Mouse (Mus musculus) megakaryocyte, embryonic 14.5 days (primary cell): ENCODE results near the gene Taf7l. TPM values are rescaled to one million over a fixed set of nuclear protein-coding genes. Genes with fewer than 3 reads are reported as not detected.

Experiments
- H3K27me3 ChIP-seq: replicated peaks from 2 replicates; pipeline ENCODE3; 2012; ENCODE audit warnings: inconsistent platforms
- H3K36me3 ChIP-seq: replicated peaks from 2 replicates; pipeline ENCODE3; 2012; ENCODE audit warnings: low read length, inconsistent platforms, mixed read lengths
- H3K4me1 ChIP-seq: 2 replicates; pipeline ENCODE4 v1.6.1; 2012; ENCODE audit warnings: inconsistent platforms
- H3K4me3 ChIP-seq: replicated peaks from 2 replicates; pipeline ENCODE3; 2012; ENCODE audit warnings: moderate library complexity, mild to moderate bottlenecking, inconsistent platforms
- H3K9me3 ChIP-seq: 2 replicates; pipeline ENCODE4 v1.6.1; 2012; ENCODE audit warnings: inconsistent platforms
- FLI1 ChIP-seq: IDR thresholded peaks from 2 replicates; pipeline ENCODE4 v1.6.1; 2012; ENCODE audit warnings: low read length, inconsistent platforms, mixed read lengths
- GATA1 ChIP-seq: IDR thresholded peaks from 3 replicates; pipeline ENCODE4 v1.6.1; 2012; ENCODE audit warnings: mixed read lengths, low read length, inconsistent platforms, borderline replicate concordance
- polyA plus RNA-seq: library from polyadenylated mRNA; stranded (reverse); fragments of >175 nt; gene quantifications from 2 replicates; pipeline ENCODE4 v1.2.3, GENCODE M21; 2012; ENCODE audit warnings: low replicate concordance; ENCODE audit not compliant: insufficient read depth

The Taf7l gene
- polyA plus RNA-seq, 1 experiment: not detected

DNA sequence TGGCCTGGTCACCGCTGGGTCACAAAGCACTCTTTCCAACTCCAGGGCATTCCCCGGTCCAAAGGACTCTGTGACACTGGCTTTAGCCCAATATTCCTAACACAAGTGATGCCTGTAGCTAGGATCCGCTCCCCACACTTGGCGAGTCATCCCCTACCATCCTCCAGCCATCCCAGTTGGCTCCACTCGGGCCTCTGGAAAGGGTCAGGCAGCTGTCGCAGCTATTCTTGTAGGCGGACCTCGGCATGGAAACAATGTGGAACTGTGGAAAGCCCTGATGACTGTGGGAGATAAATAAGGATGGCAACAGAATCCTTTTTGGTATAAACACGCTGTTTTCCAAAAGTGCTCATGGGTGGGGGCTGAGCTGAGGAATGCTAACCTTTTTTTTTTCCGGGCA lies 50.5 kb downstream of the Taf7l start:
- H3K9me3 ChIP-seq: no peaks in the 10 kb centered on the region
- H3K4me1 ChIP-seq: no peaks in the 10 kb centered on the region
- peaks cover 18% of the 10 kb centered on the region for H3K27me3 ChIP-seq
- no peak overlapping the region for H3K4me3 ChIP-seq
- TF ChIP-seq GATA1 (no peak), FLI1 (no peak)
- H3K36me3 ChIP-seq: no peaks in the 10 kb centered on the region

DNA sequence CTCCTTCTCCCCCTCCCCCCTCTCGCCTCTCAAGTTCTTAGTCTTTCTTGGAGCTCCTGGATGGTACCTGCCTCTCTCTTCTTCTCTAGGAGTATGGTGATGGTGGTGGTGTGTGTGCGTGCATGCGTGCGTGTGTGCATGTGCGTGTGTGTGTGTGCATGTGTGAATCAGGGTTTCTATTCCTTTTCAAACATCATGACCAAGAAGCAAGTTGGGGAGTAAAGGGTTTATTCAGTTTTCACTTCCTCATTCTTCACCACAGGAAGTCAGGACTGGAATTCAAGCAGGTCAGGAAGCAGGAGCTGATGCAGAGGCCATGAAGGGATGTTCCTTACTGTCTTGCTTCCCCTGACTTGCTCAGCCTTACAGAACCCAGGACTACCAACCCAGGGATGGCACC lies 52.0 kb downstream of the Taf7l start:
- no peaks in the 10 kb centered on the region for H3K4me1 ChIP-seq
- H3K27me3 ChIP-seq: peaks cover 11% of the 10 kb centered on the region
- TF ChIP-seq FLI1 (no peak), GATA1 (no peak)
- H3K9me3 ChIP-seq: no peaks in the 10 kb centered on the region
- H3K4me3 ChIP-seq: no peak overlapping the region
- no peaks in the 10 kb centered on the region for H3K36me3 ChIP-seq

DNA sequence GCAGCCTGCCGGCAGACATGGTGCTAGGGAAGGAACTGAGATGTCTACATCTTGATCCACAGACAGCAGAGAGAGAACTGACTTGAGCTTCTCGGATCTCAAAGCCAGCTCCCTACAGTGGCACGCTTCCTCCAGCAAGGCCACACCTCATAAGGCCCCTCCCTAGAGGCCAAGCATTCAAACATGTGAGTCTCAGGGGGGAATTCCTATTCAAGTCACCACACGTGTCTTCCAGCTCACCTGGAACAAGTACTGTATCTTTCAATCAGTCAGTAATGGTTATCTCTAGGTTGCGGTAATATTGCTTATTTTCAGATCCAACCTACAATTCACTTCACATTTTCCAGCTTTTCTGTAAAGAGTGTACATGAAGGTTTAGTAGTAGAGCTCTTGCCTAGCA lies 56.2 kb downstream of the Taf7l start:
- Histone ChIP-seq H3K4me1 (no peaks in the 10 kb centered on the region), H3K36me3 (no peaks in the 10 kb centered on the region), H3K9me3 (no peaks in the 10 kb centered on the region), H3K4me3 (no peak overlapping the region), H3K27me3 (no peaks in the 10 kb centered on the region)
- no peak for TF ChIP-seq FLI1
- no peak for TF ChIP-seq GATA1

DNA sequence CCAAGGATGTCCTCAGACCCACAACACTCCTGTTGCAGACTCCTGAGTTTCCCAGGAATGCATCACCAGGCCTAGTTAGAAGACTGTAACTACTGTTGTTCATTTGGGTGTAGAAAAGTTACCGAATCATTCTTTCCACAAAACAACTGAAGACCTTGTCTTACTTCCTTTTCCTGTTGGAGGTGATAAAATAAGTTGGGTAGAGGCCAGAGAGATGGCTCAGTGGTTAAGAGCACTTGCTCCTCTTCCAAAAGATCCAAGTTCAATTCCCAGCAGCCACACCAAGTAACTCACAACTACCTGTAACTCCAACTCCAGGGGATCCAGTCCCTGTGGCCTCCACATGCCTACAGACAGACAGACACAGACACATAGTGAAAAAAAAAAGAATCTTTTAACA lies 64.2 kb downstream of the Taf7l start:
- H3K9me3 ChIP-seq: peaks cover 4% of the 10 kb centered on the region
- H3K36me3 ChIP-seq: no peaks in the 10 kb centered on the region
- H3K4me1 ChIP-seq: no peaks in the 10 kb centered on the region
- no peak overlapping the region for H3K4me3 ChIP-seq
- no peak for TF ChIP-seq FLI1
- TF ChIP-seq GATA1: no peak
- H3K27me3 ChIP-seq: peaks cover 8% of the 10 kb centered on the region

Other genes with a start within 250 kb of the Taf7l start
- gene Trmt2b, start 199.5 kb downstream of the Taf7l start, polyA plus RNA-seq: 0.51 and 0.58 TPM in 2 replicates
- gene Tmem35a, start 181.3 kb downstream of the Taf7l start, polyA plus RNA-seq: not detected in 2 replicates
- gene Cenpi, start 168.4 kb downstream of the Taf7l start, polyA plus RNA-seq: 0.15 TPM in 1 of 2 replicates, not detected in the other
- not detected in 2 replicates for gene Drp2, start 71.9 kb downstream of the Taf7l start, polyA plus RNA-seq
- 4.0 TPM in 1 of 2 replicates, not detected in the other for gene Timm8a1, start 65.4 kb upstream of the Taf7l start, polyA plus RNA-seq
- 24.4 TPM in 1 of 2 replicates, not detected in the other for gene Btk, start 107.1 kb upstream of the Taf7l start, polyA plus RNA-seq
- gene Rpl36a, start 109.2 kb upstream of the Taf7l start, polyA plus RNA-seq: 18.7 and 134 TPM in 2 replicates
- gene Gla, start 124.6 kb upstream of the Taf7l start, polyA plus RNA-seq: 1.5 TPM in 1 of 2 replicates, not detected in the other
- gene Hnrnph2, start 124.7 kb upstream of the Taf7l start, polyA plus RNA-seq: 1.9 and 11.7 TPM in 2 replicates
- gene Armcx4, start 210.0 kb upstream of the Taf7l start, polyA plus RNA-seq: 0.16 and 0.19 TPM in 2 replicates
- 3.0 and 6.6 TPM in 2 replicates for gene Armcx1, start 241.5 kb upstream of the Taf7l start, polyA plus RNA-seq